Mouse (Mus musculus) brain, embryonic 14.5 days (tissue): Measurements from ENCODE around the gene Mogs. TPM values are rescaled to one million over a fixed set of nuclear protein-coding genes. Genes with fewer than 3 reads are reported as not detected.

Experiments used
- DNase-seq: peaks from one replicate; pipeline ENCODE4 v3.0.0-alpha.2; 2011; ENCODE audit warnings: low read depth
- CTCF ChIP-seq: fragments of 200-500 bp; IDR thresholded peaks from 2 replicates; pipeline ENCODE4 v1.5.1; 2012; ENCODE audit warnings: inconsistent platforms, mild to moderate bottlenecking, moderate library complexity, borderline replicate concordance; ENCODE audit not compliant: insufficient read depth, insufficient read length; ENCODE audit errors: extremely low read depth
- POLR2A ChIP-seq: fragments of 200-500 bp; IDR thresholded peaks from 2 replicates; pipeline ENCODE4 v1.6.1; 2012; ENCODE audit warnings: mild to moderate bottlenecking, inconsistent platforms, borderline replicate concordance; ENCODE audit not compliant: poor library complexity, insufficient read depth, insufficient read length, severe bottlenecking; ENCODE audit errors: extremely low read depth
- polyA plus RNA-seq: library from polyadenylated mRNA; depleted of rRNA; stranded (reverse); fragments of >200 nt; gene quantifications from 2 replicates; pipeline ENCODE4 v1.2.3, GENCODE M21; 2012

Gene Mogs
- polyA plus RNA-seq, 1 experiment: 45.3 TPM

- DNase-seq: peak; percentile 99
- TF ChIP-seq CTCF (peak; percentile 49; the same call in 1 of the 2 replicates), POLR2A (0 out of 2 replicates have a peak, but pooled peaks have one; percentile 20)
Measured at GRCm38 (mm10) chr6:83078324-83078858, 36.9 kb upstream of the Mogs start.

GRCm38 (mm10) chr6:83080210-83080609 lies 35.1 kb upstream of the Mogs start:
- TF ChIP-seq CTCF: no peak
- no peak for TF ChIP-seq POLR2A
- no peak for DNase-seq

GRCm38 (mm10) chr6:83083497-83083896 lies 31.8 kb upstream of the Mogs start:
- TF ChIP-seq CTCF (no peak), POLR2A (no peak)
- no peak for DNase-seq

- no peak for DNase-seq
- TF ChIP-seq CTCF (no peak), POLR2A (no peak)
Measured at GRCm38 (mm10) chr6:83084477-83084876, 30.8 kb upstream of the Mogs start.

GRCm38 (mm10) chr6:83086121-83087035 lies 28.9 kb upstream of the Mogs start, which contains the start of gene Lbx2:
TSS of gene Lbx2 (plus strand) at chr6:83086367.
- no peak for DNase-seq
- TF ChIP-seq CTCF: no peak
- no peak for TF ChIP-seq POLR2A

GRCm38 (mm10) chr6:83087205-83087925 lies 27.9 kb upstream of the Mogs start:
- no peak for DNase-seq
- TF ChIP-seq CTCF (no peak), POLR2A (no peak)

- DNase-seq: no peak
- TF ChIP-seq POLR2A (no peak), CTCF (no peak)
Measured at GRCm38 (mm10) chr6:83087926-83088260, 27.4 kb upstream of the Mogs start.

- TF ChIP-seq CTCF (no peak), POLR2A (no peak)
- no peak for DNase-seq
Measured at GRCm38 (mm10) chr6:83092416-83093127, 22.7 kb upstream of the Mogs start.

GRCm38 (mm10) chr6:83095968-83096367 lies 19.3 kb upstream of the Mogs start:
- DNase-seq: no peak
- TF ChIP-seq POLR2A: no peak
- TF ChIP-seq CTCF: no peak

- TF ChIP-seq POLR2A: no peak
- TF ChIP-seq CTCF: no peak
- no peak for DNase-seq
Measured at GRCm38 (mm10) chr6:83098411-83098810, 16.9 kb upstream of the Mogs start.

GRCm38 (mm10) chr6:83101316-83101687 lies 14.0 kb upstream of the Mogs start, which contains the start of the genes Ccdc142 and Gm42688:
TSS of gene Ccdc142 (plus strand) at chr6:83101601.
TSS of gene Gm42688 (plus strand) at chr6:83101617.
- peak; percentile 41; the same call in 1 of the 2 replicates for TF ChIP-seq CTCF
- peak; percentile 8; the same call in 1 of the 2 replicates for TF ChIP-seq POLR2A
- peak; percentile 96 for DNase-seq

GRCm38 (mm10) chr6:83101688-83102556 lies 13.4 kb upstream of the Mogs start:
- DNase-seq: peak; percentile 81

More at GRCm38 (mm10) chr6:83101688-83102556, 13.4 kb upstream of the Mogs start:
- TF ChIP-seq CTCF: peak; percentile 50; the same call in 1 of the 2 replicates
- 0 out of 2 replicates have a peak, but pooled peaks have one; percentile 20 for TF ChIP-seq POLR2A
